Mouse (Mus musculus): ENCODE results near the gene Cfap58.

Cfap58 gene

DNA sequence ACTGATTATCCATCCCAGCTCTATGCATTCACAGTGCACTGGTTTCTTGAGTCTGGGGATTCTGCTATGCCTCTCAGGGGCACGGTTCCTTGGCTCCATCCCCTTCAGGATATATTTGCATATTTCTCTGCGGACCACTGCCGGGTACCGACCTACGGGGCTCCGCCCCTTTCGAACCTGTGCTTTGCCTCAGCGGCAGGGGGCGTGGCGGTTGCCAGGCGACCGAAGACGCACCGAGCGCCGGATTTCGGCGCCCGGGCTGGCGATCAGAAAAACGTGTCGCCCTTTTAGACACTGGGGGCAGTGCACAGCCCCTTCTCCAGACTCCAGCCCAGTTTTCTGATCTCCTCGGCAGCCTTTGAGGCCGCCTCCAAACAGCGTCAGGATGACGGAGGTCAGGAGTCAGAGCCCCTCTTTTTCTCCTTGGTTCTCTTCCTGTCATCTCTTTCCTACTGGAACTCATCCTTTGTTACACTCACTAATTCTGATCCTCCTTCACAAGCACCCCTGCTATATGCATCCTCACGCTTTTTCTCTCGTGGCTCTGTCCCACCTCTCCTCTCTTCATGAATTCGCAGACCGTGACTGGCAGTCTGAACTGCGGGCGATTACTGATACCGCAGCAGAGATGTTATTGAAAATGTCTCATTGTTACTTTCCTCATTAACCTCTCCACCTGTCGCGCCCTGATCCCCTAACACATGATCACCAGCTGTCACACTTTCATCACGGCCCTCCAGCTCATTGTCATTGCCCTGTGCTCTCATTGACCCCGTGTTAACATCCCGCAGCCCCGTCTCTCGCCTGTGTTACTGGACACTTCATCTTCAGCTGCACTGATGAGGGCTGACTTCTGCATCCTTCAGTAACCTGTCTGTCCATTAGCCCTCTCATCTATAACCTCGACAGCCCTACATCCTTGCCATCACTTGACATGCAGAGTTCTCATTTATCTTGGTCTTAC is at the start of gene Cfap58:
TSS of gene Cfap58 (plus strand) at position 233 of the 964 bp plus-strand sequence.
- peak; percentile 52 to 77 for DNase-seq

DNA sequence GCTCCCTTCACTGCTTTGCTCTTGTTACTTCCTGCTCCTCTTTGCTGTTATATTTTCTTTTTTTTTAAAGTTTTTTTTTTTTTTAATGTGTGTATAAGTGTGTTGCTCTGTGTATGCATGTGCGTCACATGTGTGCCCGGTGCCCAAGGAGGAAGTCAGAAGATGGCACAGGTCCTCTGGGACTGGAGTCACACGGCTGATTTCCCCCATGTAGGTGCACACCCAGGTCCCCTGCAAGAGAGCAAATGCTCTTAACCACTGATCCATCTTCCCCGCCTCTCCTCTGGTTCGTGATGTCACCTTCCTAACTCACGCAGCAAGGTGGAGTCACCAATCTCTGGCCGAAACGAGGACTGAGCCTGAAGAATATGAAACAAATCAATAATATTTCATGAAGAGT is 49.4 kb upstream of the Cfap58 start:
- DNase-seq, result no peak

DNA sequence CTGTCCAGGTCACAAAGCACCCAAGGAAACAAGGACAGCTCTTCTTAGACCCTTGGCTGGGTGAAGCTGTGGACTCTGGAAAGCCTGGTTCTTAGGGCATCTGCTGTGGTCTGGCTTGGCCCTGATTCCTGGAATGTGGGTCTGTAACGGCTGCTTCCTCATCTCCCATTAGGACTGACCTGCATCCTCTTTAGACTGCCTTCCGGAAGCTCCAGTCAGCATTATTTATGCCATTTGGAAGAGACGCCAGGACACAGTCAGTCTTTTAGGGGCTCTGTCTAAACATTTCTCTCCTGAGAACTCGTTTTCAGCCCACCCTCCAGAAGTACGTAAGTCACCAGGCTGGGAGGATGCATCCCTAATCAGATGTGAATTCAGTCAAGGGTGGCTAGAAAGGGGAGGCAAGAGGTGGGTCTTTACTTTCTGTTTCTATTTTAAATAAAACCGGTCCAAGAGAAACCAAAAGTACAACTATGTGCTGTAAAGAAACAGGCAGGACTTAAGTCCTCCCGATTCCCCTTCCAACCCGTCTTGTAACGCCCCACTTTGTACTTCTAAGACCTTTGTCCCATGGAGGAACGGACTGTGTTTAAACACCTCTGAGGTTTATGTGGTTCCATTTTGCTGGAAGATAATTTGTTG is 46.9 kb upstream of the Cfap58 start:
- DNase-seq, result peak; percentile 63 to 80

DNA sequence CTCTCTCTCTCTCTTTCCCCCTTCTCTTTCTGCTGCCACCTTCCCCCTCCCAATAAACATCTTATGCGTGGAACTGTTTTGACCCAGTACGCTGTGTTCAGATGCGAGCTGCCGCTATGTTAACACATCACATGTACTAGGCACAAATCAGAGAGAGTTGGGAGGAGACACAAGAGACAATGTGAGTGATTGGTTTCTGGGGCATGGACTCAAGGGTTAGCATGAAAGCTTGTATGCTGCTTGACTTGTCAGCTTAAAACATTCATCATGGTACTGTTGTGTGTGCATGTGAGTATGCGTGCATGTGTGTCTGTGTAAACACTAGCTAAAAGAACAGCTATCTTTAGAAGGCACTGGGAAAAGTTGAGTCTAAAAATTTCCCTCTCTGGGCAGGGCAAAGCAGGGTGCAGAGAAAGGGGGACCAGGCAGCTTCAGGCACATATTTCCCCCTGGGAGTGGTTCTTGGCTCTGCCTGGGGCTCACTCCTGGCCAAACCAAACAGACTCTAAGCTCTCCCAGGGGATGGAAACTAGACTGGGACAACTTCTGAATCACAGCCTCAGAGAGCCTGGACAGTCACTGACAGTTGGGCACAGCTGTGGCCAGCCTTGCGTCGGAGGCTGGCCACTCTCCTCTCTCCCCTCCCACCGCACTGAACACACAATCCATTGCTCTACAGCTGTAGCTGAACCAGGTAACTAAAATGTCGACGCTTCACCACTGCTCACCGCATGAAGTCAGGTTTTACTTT is 45.7 kb upstream of the Cfap58 start:
- DNase-seq, result peak; percentile 52 to 70

- no peak for DNase-seq
Measured at GRCm38 (mm10) chr19:47893092-47893491, 44.4 kb upstream of the Cfap58 start.

GRCm38 (mm10) chr19:47898472-47899079 is 38.9 kb upstream of the Cfap58 start:
- DNase-seq, result no peak

GRCm38 (mm10) chr19:47900012-47900411 is 37.5 kb upstream of the Cfap58 start:
- DNase-seq, result no peak

DNA sequence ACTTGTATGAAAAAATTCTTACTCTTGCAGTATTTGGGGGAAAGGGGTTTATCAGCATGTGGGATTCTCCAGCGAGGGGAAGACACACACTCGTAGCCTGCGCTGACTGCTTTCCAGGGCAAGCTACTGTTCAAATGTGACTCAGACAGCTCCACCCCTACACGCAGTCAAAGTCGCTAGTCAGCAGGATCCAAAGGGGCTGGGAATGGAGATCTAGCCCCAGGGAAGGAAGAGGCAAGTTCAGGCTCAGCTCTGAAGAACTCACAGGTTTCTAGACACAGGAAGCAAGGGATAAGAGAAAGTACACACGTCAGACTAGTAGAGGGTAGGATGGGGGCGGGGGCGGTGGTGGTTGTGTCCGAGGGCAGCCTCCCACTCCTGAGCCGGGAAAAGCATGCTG is 36.9 kb upstream of the Cfap58 start:
- DNase-seq, result no peak

- DNase-seq, result peak; percentile 76 to 87
Measured at GRCm38 (mm10) chr19:47902316-47903201, 34.9 kb upstream of the Cfap58 start.

- DNase-seq, result no peak
Measured at GRCm38 (mm10) chr19:47903679-47904078, 33.8 kb upstream of the Cfap58 start.

DNA sequence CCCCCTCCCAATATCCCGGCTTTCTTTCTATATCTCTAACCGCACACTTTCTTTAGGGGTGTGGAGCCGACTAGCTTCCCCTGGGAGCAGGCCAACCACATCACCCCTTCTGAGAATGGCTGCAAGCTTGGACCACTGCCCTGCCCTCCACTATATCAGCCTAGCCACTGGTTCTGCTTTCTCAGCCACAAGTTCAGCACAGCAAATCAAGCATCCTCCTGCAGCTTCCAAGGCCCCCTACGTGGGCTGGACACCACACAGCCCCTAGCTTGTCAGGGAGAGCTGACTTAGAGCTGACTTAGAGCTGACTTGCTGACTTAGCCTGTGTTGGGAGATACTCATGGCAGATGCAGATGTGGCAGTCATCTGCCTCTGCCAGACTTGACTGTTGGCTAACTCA is 32.4 kb upstream of the Cfap58 start:
- no peak for DNase-seq

DNA sequence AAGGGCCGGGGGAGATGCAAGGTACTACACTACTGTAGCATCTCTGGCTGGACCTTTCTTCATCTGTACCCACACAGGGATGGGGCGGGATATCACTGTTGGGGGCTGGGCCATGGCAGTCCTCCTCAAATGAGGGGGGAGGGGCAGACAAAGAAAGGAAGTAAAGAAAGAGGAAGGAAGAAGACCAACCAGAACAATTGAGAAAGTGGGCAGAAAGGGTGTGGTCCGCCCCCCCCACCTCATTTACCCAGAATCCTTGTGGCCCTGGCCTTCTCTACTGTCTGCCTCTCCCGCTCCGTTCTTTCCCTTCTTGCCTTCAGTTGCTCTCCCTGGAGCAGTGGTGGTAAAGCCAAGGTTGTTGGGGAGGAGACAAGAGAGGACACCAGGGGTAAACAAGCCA is 31.9 kb upstream of the Cfap58 start:
- DNase-seq, result no peak

DNA sequence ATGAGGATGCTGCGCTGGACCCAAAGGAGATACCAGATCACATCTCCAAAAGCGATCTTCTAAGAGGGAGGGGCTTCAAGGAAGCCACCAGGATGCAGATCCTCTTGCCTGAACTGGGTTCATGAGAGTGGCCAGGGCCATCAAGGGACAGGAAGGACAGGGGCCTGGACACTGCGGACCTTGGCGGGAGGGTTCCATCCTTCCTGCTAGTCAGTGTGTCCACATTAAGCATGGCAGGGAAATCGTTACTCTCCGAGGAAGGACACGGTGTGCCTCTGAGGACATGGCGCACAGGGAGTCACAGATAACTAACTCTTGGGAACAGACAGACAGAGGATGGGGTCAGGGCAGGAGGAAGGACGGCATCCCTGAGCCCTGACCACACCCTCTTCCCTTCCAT is 29.9 kb upstream of the Cfap58 start:
- DNase-seq, result peak; percentile 56 to 81

- no peak for DNase-seq
Measured at GRCm38 (mm10) chr19:47908961-47909371, 28.5 kb upstream of the Cfap58 start.

GRCm38 (mm10) chr19:47909387-47910116 is 27.9 kb upstream of the Cfap58 start:
- DNase-seq, result peak; percentile 48 to 59

- DNase-seq, result no peak
Measured at GRCm38 (mm10) chr19:47910117-47910618, 27.3 kb upstream of the Cfap58 start.

DNA sequence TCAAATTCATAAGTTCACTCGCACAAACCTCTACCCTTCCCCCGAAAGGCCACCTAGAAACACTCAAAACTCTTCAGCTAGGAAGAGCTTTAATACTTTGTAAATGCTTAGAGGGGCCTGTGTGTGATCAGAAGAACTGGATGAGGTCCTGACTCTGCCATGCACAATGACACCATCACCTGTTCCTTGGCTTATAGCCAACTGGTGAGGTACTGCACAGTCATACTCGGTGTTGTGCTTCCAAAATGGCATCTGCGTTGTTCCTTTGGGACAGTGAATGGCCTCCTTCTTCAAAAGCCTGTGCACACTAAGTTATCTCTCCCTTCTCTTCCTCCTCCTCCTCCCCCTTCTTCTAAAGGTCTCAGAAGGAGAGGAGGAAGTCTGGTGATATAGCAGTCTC is 26.7 kb upstream of the Cfap58 start:
- DNase-seq, result no peak

DNA sequence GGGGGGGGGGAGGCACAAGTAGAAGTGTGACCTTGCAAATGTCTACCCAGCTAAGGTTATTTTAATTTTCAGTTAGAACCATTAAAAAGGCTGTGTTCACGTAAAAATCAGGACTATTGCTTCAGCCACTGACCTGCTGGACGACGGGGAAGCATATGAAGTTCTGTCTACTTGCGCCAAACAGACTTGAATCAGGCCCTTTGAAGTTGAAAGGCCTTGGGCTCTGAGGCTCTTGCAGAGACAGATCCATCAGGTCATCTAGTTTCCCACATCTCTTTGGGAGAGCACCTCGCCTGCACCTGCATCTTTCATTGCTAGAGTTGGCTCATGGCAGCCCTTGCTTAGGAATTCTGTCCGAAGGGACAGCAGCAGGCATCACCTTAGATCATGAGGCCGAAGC is 24.1 kb upstream of the Cfap58 start:
- no peak for DNase-seq

- DNase-seq, result no peak
Measured at GRCm38 (mm10) chr19:47914191-47914590, 23.3 kb upstream of the Cfap58 start.

GRCm38 (mm10) chr19:47915251-47915650 is 22.2 kb upstream of the Cfap58 start:
- no peak for DNase-seq

- DNase-seq, result no peak
Measured at GRCm38 (mm10) chr19:47917396-47917795, 20.1 kb upstream of the Cfap58 start.
